Mouse (Mus musculus) monocyte, adult 5-6 weeks (primary cell): Measurements from ENCODE around the gene Per2. TPM values are rescaled to one million over a fixed set of nuclear protein-coding genes. Genes with fewer than 3 reads are reported as not detected.
A peak's percentile ranks its signal among the peaks of the same experiment; 100 is the strongest.

Experiments
- ATAC-seq: fragments of 153-309, 156-312 bp; replicated peaks from 2 replicates; pipeline ENCODE4 v1.8.0; 2017; ENCODE audit warnings: mild to moderate bottlenecking; ENCODE audit not compliant: low TSS enrichment, insufficient number of reproducible peaks, severe bottlenecking, poor library complexity, low FRiP score
- total RNA-seq: library from RNA; stranded (forward); fragments of 200-1000, 200-491, 200-594 nt; gene quantifications from 3 replicates; pipeline ENCODE4 v1.2.3, GENCODE M21; 2017

The Per2 gene
- total RNA-seq, 1 experiment from 2014 or later, result 3.1 TPM

GRCm38 (mm10) chr1:91412286-91413029 is 46.7 kb downstream of the Per2 start:
- no peak for ATAC-seq

- no peak for ATAC-seq
These were observed 47.4 kb downstream of the Per2 start for GRCm38 (mm10) chr1:91411631-91412285.

GRCm38 (mm10) chr1:91407819-91408218 is 51.3 kb downstream of the Per2 start:
- ATAC-seq, result no peak

GRCm38 (mm10) chr1:91405406-91406169 is 53.5 kb downstream of the Per2 start:
- no peak for ATAC-seq

- ATAC-seq, result no peak
These were observed 54.1 kb downstream of the Per2 start for GRCm38 (mm10) chr1:91404976-91405375.

- peak; percentile 73 for ATAC-seq
These were observed 60.7 kb downstream of the Per2 start, which contains the start of gene Ilkap for GRCm38 (mm10) chr1:91398260-91399062. TSS of gene Ilkap (minus strand) at chr1:91398815.

- no peak for ATAC-seq
These were observed 61.2 kb downstream of the Per2 start for GRCm38 (mm10) chr1:91397927-91398259.

GRCm38 (mm10) chr1:91390369-91390768 is 68.8 kb downstream of the Per2 start:
- no peak for ATAC-seq

GRCm38 (mm10) chr1:91381091-91381471 is 78.0 kb downstream of the Per2 start:
- ATAC-seq, result no peak

- ATAC-seq, result peak; percentile 76
These were observed 78.6 kb downstream of the Per2 start for GRCm38 (mm10) chr1:91380453-91381090.

GRCm38 (mm10) chr1:91373414-91373835 is 85.7 kb downstream of the Per2 start:
- no peak for ATAC-seq

GRCm38 (mm10) chr1:91370055-91370454 is 89.1 kb downstream of the Per2 start:
- ATAC-seq, result no peak

GRCm38 (mm10) chr1:91369408-91369807 is 89.7 kb downstream of the Per2 start:
- ATAC-seq, result no peak

- ATAC-seq, result no peak
These were observed 91.8 kb downstream of the Per2 start for GRCm38 (mm10) chr1:91367295-91367694.

- no peak for ATAC-seq
These were observed 92.7 kb downstream of the Per2 start, which contains the start of gene Erfe for GRCm38 (mm10) chr1:91366215-91367108. TSS of gene Erfe (plus strand) at chr1:91366430.
